Mouse (Mus musculus): ENCODE results near the gene Scamp2.

DNA sequence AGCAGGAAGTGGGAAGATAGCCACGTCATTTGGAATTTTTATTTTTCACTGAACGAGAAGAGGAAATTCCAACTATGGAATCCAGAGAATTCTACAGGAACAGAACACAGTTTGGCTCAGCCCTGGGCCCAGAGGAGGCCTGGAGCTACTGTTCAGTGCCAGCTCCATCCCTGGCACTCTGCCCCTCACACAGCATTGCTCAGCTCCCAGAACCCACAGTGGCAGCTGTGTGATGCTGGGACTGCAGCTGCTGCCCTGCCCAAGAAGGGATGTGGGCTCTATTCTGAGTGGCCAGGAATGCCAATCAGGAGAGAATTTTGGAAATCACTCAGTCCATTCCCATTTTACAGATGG is 40.6 kb downstream of the Scamp2 start:
- TF ChIP-seq POLR2A (IDR thresholded peaks at IDR 0.05; ENCODE audit: low read depth, low read length) (no peak), CTCF (conservative IDR thresholded peaks at IDR 0.05; ENCODE audit: insufficient read depth, insufficient read length, low read depth, low read length) (no peak)
